Mouse (Mus musculus): ENCODE measurements at regions not wholly inside any gene's neighbourhood (a gene's known extent, or its start where the extent isn't known, plus 50 kb on each side); places are given as distances from the start of the nearest gene placed in this dataset.

- no peak overlapping the region for H3K9ac ChIP-seq (ENCODE audit: control insufficient read depth, low read depth, low read length, poor library complexity, severe bottlenecking)
- H3K27me3 ChIP-seq (ENCODE audit: control insufficient read depth in 1 of 2, insufficient read depth in 2 of 2, low read length in 2 of 2), result no peaks in the 10 kb centered on the region
- no peaks in the 10 kb centered on the region for H3K9me3 ChIP-seq (replicated peaks; ENCODE audit: insufficient read depth, low read length)
- no peak overlapping the region for H3K4me3 ChIP-seq (ENCODE audit: control insufficient read depth in 1 of 2, insufficient read depth in 1 of 2, low read depth in 2 of 2, low read length in 2 of 2)
- DNase-seq (ENCODE audit: low read depth, low spot score), result no peak
- TF ChIP-seq MAX (IDR thresholded peaks at IDR 0.05; ENCODE audit: low read length) (no peak), RAD21 (IDR thresholded peaks at IDR 0.05; ENCODE audit: low read depth, low read length) (no peak), ZMIZ1 (IDR thresholded peaks at IDR 0.05; ENCODE audit: low read depth, low read length) (no peak), USF1 (IDR thresholded peaks at IDR 0.05; ENCODE audit: low read depth, low read length) (no peak), JUND (IDR thresholded peaks at IDR 0.05; ENCODE audit: low read depth, low read length) (no peak), ZKSCAN1 (IDR thresholded peaks at IDR 0.05; ENCODE audit: low read depth, low read length) (no peak)
- H3K4me1 ChIP-seq (ENCODE audit: control insufficient read depth in 1 of 2, insufficient read depth in 2 of 2, low read length in 2 of 2), result no peaks in the 10 kb centered on the region
- no peaks in the 10 kb centered on the region for H3K36me3 ChIP-seq (ENCODE audit: control insufficient read depth in 1 of 2, insufficient read depth in 2 of 2, low read length in 2 of 2)
- no peak overlapping the region for H3K27ac ChIP-seq (ENCODE audit: control insufficient read depth, low read depth, low read length)
- no peaks in the 10 kb centered on the region for H3K79me2 ChIP-seq (ENCODE audit: control insufficient read depth, insufficient read depth, low read length, poor library complexity)
These were observed 148.8 kb upstream of the Slc24a5 start for GRCm38 (mm10) chr2:124918986-124919761.

- no peak for DNase-seq (ENCODE audit: low read depth, low spot score)
- Histone ChIP-seq H3K9ac (ENCODE audit: control insufficient read depth, low read depth, low read length, poor library complexity, severe bottlenecking) (no peak overlapping the region), H3K79me2 (ENCODE audit: control insufficient read depth, insufficient read depth, low read length, poor library complexity) (no peaks in the 10 kb centered on the region), H3K36me3 (ENCODE audit: control insufficient read depth in 1 of 2, insufficient read depth in 2 of 2, low read length in 2 of 2) (no peaks in the 10 kb centered on the region), H3K4me3 (ENCODE audit: control insufficient read depth in 1 of 2, insufficient read depth in 1 of 2, low read depth in 2 of 2, low read length in 2 of 2) (no peak overlapping the region), H3K4me1 (ENCODE audit: control insufficient read depth in 1 of 2, insufficient read depth in 2 of 2, low read length in 2 of 2) (no peaks in the 10 kb centered on the region), H3K27ac (ENCODE audit: control insufficient read depth, low read depth, low read length) (no peak overlapping the region), H3K27me3 (ENCODE audit: control insufficient read depth in 1 of 2, insufficient read depth in 2 of 2, low read length in 2 of 2) (no peaks in the 10 kb centered on the region), H3K9me3 (replicated peaks; ENCODE audit: insufficient read depth, low read length) (no peaks in the 10 kb centered on the region)
- TF ChIP-seq NELFE (IDR thresholded peaks at IDR 0.05; ENCODE audit: low read depth, low read length) (no peak), RAD21 (IDR thresholded peaks at IDR 0.05; ENCODE audit: low read depth, low read length) (no peak), E2F4 (IDR thresholded peaks at IDR 0.05; ENCODE audit: borderline replicate concordance, low read depth, low read length) (no peak)
These were observed 148.1 kb upstream of the Slc24a5 start for GRCm38 (mm10) chr2:124919762-124920255.

- H3K79me2 ChIP-seq (ENCODE audit: control insufficient read depth, insufficient read depth, low read length, poor library complexity), result no peaks in the 10 kb centered on the region
- H3K9me3 ChIP-seq (replicated peaks; ENCODE audit: insufficient read depth, low read length), result no peaks in the 10 kb centered on the region
- H3K4me3 ChIP-seq (ENCODE audit: control insufficient read depth in 1 of 2, insufficient read depth in 1 of 2, low read depth in 2 of 2, low read length in 2 of 2), result no peak overlapping the region
- no peak overlapping the region for H3K27ac ChIP-seq (ENCODE audit: control insufficient read depth, low read depth, low read length)
- no peaks in the 10 kb centered on the region for H3K27me3 ChIP-seq (ENCODE audit: control insufficient read depth in 1 of 2, insufficient read depth in 2 of 2, low read length in 2 of 2)
- no peak overlapping the region for H3K9ac ChIP-seq (ENCODE audit: control insufficient read depth, low read depth, low read length, poor library complexity, severe bottlenecking)
- H3K36me3 ChIP-seq (ENCODE audit: control insufficient read depth in 1 of 2, insufficient read depth in 2 of 2, low read length in 2 of 2), result no peaks in the 10 kb centered on the region
- H3K4me1 ChIP-seq (ENCODE audit: control insufficient read depth in 1 of 2, insufficient read depth in 2 of 2, low read length in 2 of 2), result no peaks in the 10 kb centered on the region
- TF ChIP-seq HCFC1 (IDR thresholded peaks at IDR 0.05; ENCODE audit: low read depth, low read length) (no peak), E2F4 (IDR thresholded peaks at IDR 0.05; ENCODE audit: borderline replicate concordance, low read depth, low read length) (no peak), GABPA (IDR thresholded peaks at IDR 0.05; ENCODE audit: low read depth, low read length) (no peak), POLR2AphosphoS2 (IDR thresholded peaks at IDR 0.05; ENCODE audit: low read length) (no peak), NELFE (IDR thresholded peaks at IDR 0.05; ENCODE audit: low read depth, low read length) (no peak), ZKSCAN1 (IDR thresholded peaks at IDR 0.05; ENCODE audit: low read depth, low read length) (no peak), RCOR1 (IDR thresholded peaks at IDR 0.05; ENCODE audit: low read depth, low read length) (no peak)
- DNase-seq (ENCODE audit: low read depth, low spot score), result no peak
These were observed 147.7 kb upstream of the Slc24a5 start for GRCm38 (mm10) chr2:124920265-124920664.
